Mouse (Mus musculus) embryonic facial prominence, embryonic 14.5 days (tissue): Measurements from ENCODE around the gene Clcn7. TPM values are rescaled to one million over a fixed set of nuclear protein-coding genes. Genes with fewer than 3 reads are reported as not detected.

Experiments used
- ATAC-seq: fragments of 200-750 bp; cut with Nextera tagmentation; 2 replicates; pipeline ENCODE4 v1.8.0; 2017; ENCODE audit warnings: low read depth, moderate number of reproducible peaks, moderate TSS enrichment
- DNase-seq: peaks from one replicate; pipeline ENCODE4 v3.0.0-alpha.2; 2015; ENCODE audit warnings: low spot score
- H3K27ac ChIP-seq: fragments of 300-500 bp; sonication (generic); replicated peaks from 2 replicates; pipeline ENCODE4 v1.5.1; 2014; ENCODE audit warnings: low read depth, mild to moderate bottlenecking, low read length, moderate library complexity
- H3K27me3 ChIP-seq: fragments of 300-500 bp; sonication (generic); replicated peaks from 2 replicates; pipeline ENCODE4 v1.6.1; 2014; ENCODE audit warnings: low read length; ENCODE audit not compliant: control insufficient read depth, insufficient read depth
- H3K36me3 ChIP-seq: fragments of 300-500 bp; sonication (generic); 2 replicates; pipeline ENCODE4 v1.6.1; 2014; ENCODE audit warnings: low read length, mixed read lengths; ENCODE audit not compliant: control insufficient read depth, insufficient read depth
- H3K4me1 ChIP-seq: fragments of 300-500 bp; sonication (generic); 2 replicates; pipeline ENCODE4 v1.6.1; 2014; ENCODE audit warnings: antibody characterized with exemption, low read length; ENCODE audit not compliant: control insufficient read depth, insufficient read depth
- H3K4me2 ChIP-seq: fragments of 300-500 bp; sonication (generic); 2 replicates; pipeline ENCODE4 v1.6.1; 2014; ENCODE audit warnings: low read depth, mild to moderate bottlenecking, low read length, moderate library complexity, mixed read lengths
- H3K4me3 ChIP-seq: fragments of 300-500 bp; sonication (generic); 2 replicates; pipeline ENCODE4 v1.5.1; 2014; ENCODE audit warnings: low read depth, mild to moderate bottlenecking, low read length
- H3K9ac ChIP-seq: fragments of 300-500 bp; sonication (generic); 2 replicates; pipeline ENCODE4 v1.6.1; 2014; ENCODE audit warnings: low read depth, mild to moderate bottlenecking, low read length, moderate library complexity, mixed read lengths
- H3K9me3 ChIP-seq: fragments of 300-500 bp; sonication (generic); 2 replicates; pipeline ENCODE4 v1.6.1; 2016; ENCODE audit warnings: low read length; ENCODE audit not compliant: control insufficient read depth
- WGBS: fragments of 180-500 bp; shearing (Covaris S2); extraction: QIAGEN DNeasy Blood & Tissue Kit; methylation state at CpG from one replicate; pipeline ENCODE4 v1.1.7; 2014; 5-methylcytosine and 5-hydroxymethylcytosine counted together
- polyA plus RNA-seq: library from polyadenylated mRNA; unstranded; fragments of >200 nt; fragmentation: Nextera tagmentation; extraction: Ambion mirVana; gene quantifications from 2 replicates; pipeline ENCODE4 v1.2.1, GENCODE M21; 2014

Clcn7 gene
- polyA plus RNA-seq, 1 experiment from 2014 or later = 21.4 TPM

- Histone ChIP-seq H3K9me3 (no peaks in the 10 kb centered on the region), H3K4me2 (peak within 1 kb of the TSS; percentile 100), H3K27me3 (no peaks in the 10 kb centered on the region), H3K36me3 (peaks cover 6% of the 10 kb centered on the region; the same call in 1 of the 2 replicates), H3K4me1 (peaks cover 7% of the 10 kb centered on the region), H3K4me3 (peak within 1 kb of the TSS; percentile 97), H3K9ac (peak within 1 kb of the TSS; percentile 88), H3K27ac (peak within 1 kb of the TSS; percentile 96)
- under 1% methylated on average over 50 of the region's 50 CpGs for WGBS
- ATAC-seq (peak; percentile 90), DNase-seq (peak; percentile 99)
Measured at GRCm38 (mm10) chr17:25184129-25184691, 51.0 kb downstream of the Clcn7 start, which contains the start of gene BC003965. BC003965 (plus strand) TSS chr17:25184554.

GRCm38 (mm10) chr17:25184961-25185360, 51.8 kb downstream of the Clcn7 start:
- Histone ChIP-seq H3K36me3 (peaks cover 6% of the 10 kb centered on the region; the same call in 1 of the 2 replicates), H3K9ac (peak overlapping the region; percentile 88), H3K4me3 (peak overlapping the region; percentile 97), H3K4me1 (peaks cover 15% of the 10 kb centered on the region), H3K9me3 (no peaks in the 10 kb centered on the region), H3K27ac (peak overlapping the region; percentile 96; the same call in 1 of the 2 replicates), H3K4me2 (peak overlapping the region; percentile 100), H3K27me3 (no peaks in the 10 kb centered on the region)
- 8% methylated on average over 17 of the region's 17 CpGs for WGBS
- DNase-seq = no peak
- ATAC-seq = peak; percentile 8; the same call in 1 of the 2 replicates

DNA sequence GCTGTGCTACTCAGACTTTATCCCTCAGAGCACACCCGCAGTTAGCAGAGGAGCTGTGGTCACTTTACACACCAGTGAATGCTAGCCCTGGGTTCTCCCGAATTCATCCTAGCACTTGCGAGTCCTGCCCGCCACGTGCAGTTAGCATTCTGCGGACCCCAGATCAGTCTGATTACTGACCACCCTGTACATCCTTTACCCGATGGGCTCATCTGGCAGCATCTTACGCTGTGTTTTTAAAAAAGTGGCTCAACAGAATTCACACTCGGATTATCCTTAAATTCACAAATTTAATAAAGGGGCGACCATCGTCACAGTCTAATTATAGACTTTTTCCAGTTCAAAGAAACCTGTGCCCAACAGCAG, 54.6 kb downstream of the Clcn7 start:
- Histone ChIP-seq H3K9me3 (no peaks in the 10 kb centered on the region), H3K9ac (peak overlapping the region; percentile 94), H3K27me3 (no peaks in the 10 kb centered on the region), H3K4me2 (peak overlapping the region; percentile 92), H3K4me3 (peak overlapping the region; percentile 98), H3K36me3 (peaks cover 16% of the 10 kb centered on the region; the same call in 1 of the 2 replicates), H3K4me1 (peaks cover 17% of the 10 kb centered on the region), H3K27ac (peak overlapping the region; percentile 84)
- DNase-seq = no peak
- 4% methylated on average over 11 of the region's 11 CpGs for WGBS
- no peak for ATAC-seq

GRCm38 (mm10) chr17:25188150-25189031, 55.2 kb downstream of the Clcn7 start, which contains the start of gene Unkl:
Unkl (plus strand) TSS chr17:25188397.
- Histone ChIP-seq H3K27me3 (no peaks in the 10 kb centered on the region), H3K36me3 (peaks cover 16% of the 10 kb centered on the region; the same call in 1 of the 2 replicates), H3K9me3 (no peaks in the 10 kb centered on the region), H3K27ac (peak within 1 kb of the TSS; percentile 84), H3K4me1 (peaks cover 17% of the 10 kb centered on the region), H3K4me3 (peak within 1 kb of the TSS; percentile 98), H3K4me2 (peak within 1 kb of the TSS; percentile 92), H3K9ac (peak within 1 kb of the TSS; percentile 94)
- ATAC-seq (peak; percentile 16), DNase-seq (peak; percentile 76)
- 1% methylated on average over 45 of the region's 104 CpGs for WGBS

GRCm38 (mm10) chr17:25189091-25189490, 55.9 kb downstream of the Clcn7 start:
- H3K36me3 ChIP-seq = peaks cover 19% of the 10 kb centered on the region
- no peak for ATAC-seq
- no peaks in the 10 kb centered on the region for H3K9me3 ChIP-seq
- H3K4me2 ChIP-seq = peak overlapping the region; percentile 92
- 0% methylated on average over 8 of the region's 16 CpGs for WGBS
- H3K4me3 ChIP-seq = peak overlapping the region; percentile 98
- DNase-seq = no peak
- H3K9ac ChIP-seq = peak overlapping the region; percentile 94
- H3K27me3 ChIP-seq = no peaks in the 10 kb centered on the region
- H3K27ac ChIP-seq = no peak overlapping the region
- H3K4me1 ChIP-seq = peaks cover 17% of the 10 kb centered on the region

DNA sequence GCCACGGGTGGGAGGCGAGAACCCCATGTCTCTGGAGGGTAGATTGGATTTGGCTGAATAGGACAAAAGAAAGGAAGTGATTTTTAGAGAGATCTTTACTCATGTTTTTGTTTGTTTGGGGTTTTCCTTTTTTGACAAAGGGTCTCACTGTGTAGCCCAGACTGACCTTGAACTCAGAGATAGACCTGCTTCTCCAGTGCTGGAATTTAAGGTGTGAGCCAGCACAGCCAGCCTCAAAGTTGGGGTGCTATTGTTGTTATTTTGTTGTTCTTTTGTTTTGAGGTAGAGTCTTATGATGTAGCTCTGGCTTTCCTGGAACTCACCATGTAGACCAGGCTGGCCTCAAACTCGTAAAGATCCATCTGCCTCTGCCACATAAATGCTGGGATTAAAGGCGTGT, 69.2 kb downstream of the Clcn7 start:
- WGBS = 89% methylated on average over 4 of the region's 4 CpGs
- H3K27ac ChIP-seq = no peak overlapping the region
- H3K4me3 ChIP-seq = no peak overlapping the region
- no peak overlapping the region for H3K4me2 ChIP-seq
- ATAC-seq (no peak), DNase-seq (no peak)
- H3K27me3 ChIP-seq = no peaks in the 10 kb centered on the region
- no peaks in the 10 kb centered on the region for H3K9me3 ChIP-seq
- no peaks in the 10 kb centered on the region for H3K4me1 ChIP-seq
- H3K9ac ChIP-seq = no peak overlapping the region
- H3K36me3 ChIP-seq = peaks cover 87% of the 10 kb centered on the region

DNA sequence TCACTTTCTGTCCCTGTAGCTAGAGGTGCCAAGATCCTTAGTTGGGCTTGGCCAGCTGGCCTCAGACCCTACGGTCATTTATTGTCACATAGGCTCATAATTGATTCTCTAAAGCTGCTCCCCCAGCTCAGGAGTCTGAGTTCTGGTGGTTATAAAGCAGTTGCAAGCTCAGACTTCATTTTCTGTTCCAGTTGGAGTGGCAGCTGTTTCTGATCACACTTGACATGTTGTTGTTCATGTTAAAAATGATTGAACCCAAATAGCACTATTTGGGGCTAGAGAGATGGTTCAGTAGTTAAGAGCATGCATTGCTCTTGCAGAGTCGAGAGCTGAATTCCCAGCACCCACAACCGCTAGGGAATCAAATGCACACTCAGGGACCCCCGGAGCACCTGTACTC, 76.8 kb downstream of the Clcn7 start:
- no peaks in the 10 kb centered on the region for H3K4me1 ChIP-seq
- no peak overlapping the region for H3K4me3 ChIP-seq
- no peak overlapping the region for H3K4me2 ChIP-seq
- no peaks in the 10 kb centered on the region for H3K9me3 ChIP-seq
- 92% methylated on average over 4 of the region's 4 CpGs for WGBS
- H3K9ac ChIP-seq = no peak overlapping the region
- H3K36me3 ChIP-seq = peaks cover 87% of the 10 kb centered on the region
- ATAC-seq = no peak
- DNase-seq = no peak
- H3K27me3 ChIP-seq = no peaks in the 10 kb centered on the region
- H3K27ac ChIP-seq = no peak overlapping the region

GRCm38 (mm10) chr17:25210680-25211466, 77.7 kb downstream of the Clcn7 start:
- no peaks in the 10 kb centered on the region for H3K9me3 ChIP-seq
- ATAC-seq = no peak; the same call in 1 of the 2 replicates
- no peaks in the 10 kb centered on the region for H3K4me1 ChIP-seq
- H3K36me3 ChIP-seq = peaks cover 89% of the 10 kb centered on the region
- no peak overlapping the region for H3K9ac ChIP-seq
- no peaks in the 10 kb centered on the region for H3K27me3 ChIP-seq
- DNase-seq = no peak
- no peak overlapping the region for H3K27ac ChIP-seq
- no peak overlapping the region for H3K4me2 ChIP-seq
- H3K4me3 ChIP-seq = no peak overlapping the region
- 81% methylated on average over 15 of the region's 15 CpGs for WGBS
